Mouse (Mus musculus) kidney, embryonic 14.5 days (tissue): ENCODE measurements around the gene Ntrk3. TPM values are rescaled to one million over a fixed set of nuclear protein-coding genes. Genes with fewer than 3 reads are reported as not detected.

ENCODE experiments used
- ATAC-seq: fragments of 200-750 bp; cut with Nextera tagmentation; 2 replicates; pipeline ENCODE4 v1.8.0; 2017; ENCODE audit warnings: moderate number of reproducible peaks, mild to moderate bottlenecking, moderate TSS enrichment, moderate library complexity; ENCODE audit not compliant: low FRiP score, low TSS enrichment
- H3K27ac ChIP-seq: fragments of 300-500 bp; sonication (generic); 2 replicates; pipeline ENCODE4 v1.5.1; 2014; ENCODE audit warnings: low read depth, mild to moderate bottlenecking, low read length, moderate library complexity, mixed read lengths
- H3K27me3 ChIP-seq: fragments of 300-500 bp; sonication (generic); 2 replicates; pipeline ENCODE4 v1.6.1; 2014; ENCODE audit warnings: mild to moderate bottlenecking, low read length; ENCODE audit not compliant: control insufficient read depth, insufficient read depth
- H3K36me3 ChIP-seq: fragments of 300-500 bp; sonication (generic); 2 replicates; pipeline ENCODE4 v1.6.1; 2014; ENCODE audit warnings: low read length, mixed read lengths; ENCODE audit not compliant: control insufficient read depth, insufficient read depth
- H3K4me1 ChIP-seq: fragments of 300-500 bp; sonication (generic); 2 replicates; pipeline ENCODE4 v1.6.1; 2014; ENCODE audit warnings: low read length, mixed read lengths; ENCODE audit not compliant: control insufficient read depth, insufficient read depth
- H3K4me2 ChIP-seq: fragments of 300-500 bp; sonication (generic); replicated peaks from 2 replicates; pipeline ENCODE4 v1.6.1; 2014; ENCODE audit warnings: low read depth, mild to moderate bottlenecking, low read length
- H3K4me3 ChIP-seq: fragments of 300-500 bp; sonication (generic); 2 replicates; pipeline ENCODE4 v1.5.1; 2014; ENCODE audit warnings: mild to moderate bottlenecking, low read length
- H3K9ac ChIP-seq: fragments of 300-500 bp; sonication (generic); 2 replicates; pipeline ENCODE4 v1.6.1; 2014; ENCODE audit warnings: low read depth, mild to moderate bottlenecking, low read length, moderate library complexity
- H3K9me3 ChIP-seq: fragments of 300-500 bp; sonication (generic); 2 replicates; pipeline ENCODE4 v1.6.1; 2016; ENCODE audit warnings: low read length; ENCODE audit not compliant: control insufficient read depth
- WGBS: fragments of 180-500 bp; shearing (Covaris S2); extraction: QIAGEN DNeasy Blood & Tissue Kit; methylation state at CpG from one replicate; pipeline ENCODE4 v1.1.7; 2014; 5-methylcytosine and 5-hydroxymethylcytosine counted together
- polyA plus RNA-seq: library from polyadenylated mRNA; unstranded; fragments of >200 nt; fragmentation: Nextera tagmentation; extraction: Ambion mirVana; gene quantifications from 2 replicates; pipeline ENCODE4 v1.2.1, GENCODE M21; 2014

Gene Ntrk3
- polyA plus RNA-seq, 1 experiment from 2014 or later: 5.1 TPM

- Histone ChIP-seq H3K4me1 (no peaks in the 10 kb centered on the region), H3K4me2 (no peak overlapping the region), H3K27me3 (no peaks in the 10 kb centered on the region), H3K4me3 (no peak overlapping the region), H3K36me3 (no peaks in the 10 kb centered on the region), H3K9me3 (no peaks in the 10 kb centered on the region), H3K27ac (no peak overlapping the region), H3K9ac (no peak overlapping the region)
- no peak for ATAC-seq
- 89% methylated on average over 4 of the region's 4 CpGs for WGBS
Observed at GRCm38 (mm10) chr7:78724591-78724990, 13.2 kb downstream of the Ntrk3 start.

DNA sequence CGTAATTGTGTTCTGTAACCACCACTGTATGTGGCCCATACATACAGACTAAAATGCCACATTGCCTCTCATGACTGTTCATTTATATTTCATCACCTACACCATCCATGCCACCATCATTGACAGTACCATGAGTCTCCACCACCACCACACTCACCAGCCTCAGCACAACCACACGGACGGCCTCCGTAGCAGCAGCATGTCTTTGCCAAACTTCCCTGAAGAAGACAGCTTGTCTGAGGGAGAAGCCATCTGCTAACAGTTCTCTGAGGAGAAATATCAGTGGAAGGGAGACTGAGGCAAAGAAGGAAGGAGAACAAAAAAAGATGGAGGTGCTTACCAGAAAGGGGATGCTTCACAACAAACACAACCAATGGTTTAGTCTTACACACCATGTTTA is 15.8 kb downstream of the Ntrk3 start:
- H3K9ac ChIP-seq: no peak overlapping the region
- H3K4me3 ChIP-seq: no peak overlapping the region
- no peak overlapping the region for H3K4me2 ChIP-seq
- H3K27ac ChIP-seq: no peak overlapping the region
- no peaks in the 10 kb centered on the region for H3K4me1 ChIP-seq
- WGBS: 96% methylated on average over 4 of the region's 4 CpGs
- no peaks in the 10 kb centered on the region for H3K9me3 ChIP-seq
- no peaks in the 10 kb centered on the region for H3K36me3 ChIP-seq
- ATAC-seq: no peak
- no peaks in the 10 kb centered on the region for H3K27me3 ChIP-seq

DNA sequence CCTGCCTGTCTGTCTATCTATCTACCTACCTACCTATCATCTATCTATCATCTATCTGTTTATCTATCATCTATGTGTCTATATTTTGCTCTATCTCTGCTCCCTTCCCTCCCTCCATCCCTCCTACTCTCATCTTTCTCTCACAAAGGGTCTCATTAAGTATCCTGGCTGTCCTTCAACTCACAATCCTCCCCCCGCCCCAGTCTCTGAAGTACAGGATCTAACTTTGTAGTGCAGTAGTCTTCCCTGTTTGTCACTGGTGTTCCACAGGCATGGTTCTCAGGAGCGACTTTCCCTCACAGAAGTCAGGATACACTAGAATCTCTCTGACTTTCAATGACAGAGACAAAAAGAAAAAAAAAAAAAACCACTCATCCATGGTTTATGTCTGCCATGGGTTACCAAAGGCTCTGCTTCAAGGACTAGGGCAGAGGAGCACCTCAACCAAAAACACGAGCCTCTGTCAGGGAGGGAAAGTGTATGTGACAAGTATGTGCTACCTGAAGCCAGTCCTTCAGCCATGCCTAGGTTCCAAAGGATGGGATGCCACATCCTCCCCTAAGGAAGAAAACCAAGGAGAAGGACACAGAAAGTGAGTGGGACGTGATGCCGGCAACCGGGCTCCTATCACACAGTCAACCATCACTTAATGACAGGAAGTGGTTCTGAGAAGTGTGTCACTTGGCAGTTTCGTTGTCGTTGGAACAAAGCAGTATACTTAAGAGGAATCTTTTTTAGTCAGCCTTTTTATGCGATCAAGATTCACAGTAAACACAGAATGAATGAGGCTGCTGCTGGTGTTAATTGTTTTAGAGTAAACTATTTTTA is 16.6 kb downstream of the Ntrk3 start:
- Histone ChIP-seq H3K4me2 (no peak overlapping the region), H3K36me3 (no peaks in the 10 kb centered on the region), H3K4me1 (no peaks in the 10 kb centered on the region), H3K27me3 (no peaks in the 10 kb centered on the region), H3K27ac (no peak overlapping the region), H3K9ac (no peak overlapping the region), H3K4me3 (no peak overlapping the region), H3K9me3 (no peaks in the 10 kb centered on the region)
- 87% methylated on average over 9 of the region's 9 CpGs for WGBS
- no peak for ATAC-seq

GRCm38 (mm10) chr7:78719795-78720460 is 17.9 kb downstream of the Ntrk3 start:
- Histone ChIP-seq H3K27ac (no peak overlapping the region), H3K4me1 (no peaks in the 10 kb centered on the region), H3K27me3 (no peaks in the 10 kb centered on the region), H3K36me3 (no peaks in the 10 kb centered on the region), H3K4me2 (no peak overlapping the region), H3K9me3 (no peaks in the 10 kb centered on the region), H3K9ac (no peak overlapping the region), H3K4me3 (no peak overlapping the region)
- no peak for ATAC-seq
- WGBS: 85% methylated on average over 7 of the region's 7 CpGs

DNA sequence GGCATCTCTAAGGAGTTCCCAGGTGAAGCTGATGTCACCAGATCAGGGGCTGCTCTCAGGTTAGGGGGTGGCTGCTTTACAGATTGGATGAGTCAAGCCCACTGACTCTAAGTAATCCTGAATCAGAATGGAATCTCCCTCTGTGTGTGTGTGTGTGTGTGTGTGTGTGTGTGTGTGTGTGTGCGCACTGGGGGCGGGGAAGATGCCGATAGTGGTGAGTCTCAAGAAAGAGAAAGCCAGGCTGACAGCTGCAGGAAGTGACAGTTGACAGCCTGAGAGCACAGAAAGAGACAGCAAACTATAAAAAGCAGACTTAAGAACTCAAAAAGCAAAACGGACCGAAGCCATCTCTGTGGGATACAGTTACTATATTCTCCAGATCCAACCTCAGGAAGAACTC is 18.7 kb downstream of the Ntrk3 start:
- no peaks in the 10 kb centered on the region for H3K4me1 ChIP-seq

DNA sequence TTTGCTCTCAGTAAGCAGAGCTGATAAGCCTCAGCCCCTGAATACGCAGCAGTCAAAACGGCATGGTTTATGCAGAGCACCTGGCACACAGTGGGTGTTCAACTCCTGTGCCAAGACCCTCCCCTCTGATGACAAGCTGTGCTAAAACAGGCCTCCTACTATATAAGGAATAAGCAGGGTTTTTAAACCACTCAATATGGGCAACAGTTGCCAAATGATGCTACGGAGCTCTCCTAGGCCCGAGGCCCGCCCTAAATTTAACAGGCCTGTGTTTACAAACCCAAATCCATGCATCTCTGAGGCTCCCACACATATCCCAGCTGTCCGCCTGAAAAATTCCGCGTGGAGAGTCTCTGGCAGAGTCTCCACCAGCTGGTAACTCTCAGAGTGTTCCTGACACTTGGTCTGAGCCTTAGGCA is 19.6 kb downstream of the Ntrk3 start:
- H3K9ac ChIP-seq: no peak overlapping the region
- no peak overlapping the region for H3K4me2 ChIP-seq
- WGBS: 66% methylated on average over 8 of the region's 8 CpGs
- no peaks in the 10 kb centered on the region for H3K27me3 ChIP-seq
- no peaks in the 10 kb centered on the region for H3K9me3 ChIP-seq
- no peaks in the 10 kb centered on the region for H3K4me1 ChIP-seq
- no peak overlapping the region for H3K27ac ChIP-seq
- ATAC-seq: no peak
- H3K36me3 ChIP-seq: no peaks in the 10 kb centered on the region
- no peak overlapping the region for H3K4me3 ChIP-seq

More for the DNA sequence above, 18.7 kb downstream of the Ntrk3 start:
- 83% methylated on average over 5 of the region's 5 CpGs for WGBS
- Histone ChIP-seq H3K27me3 (no peaks in the 10 kb centered on the region), H3K36me3 (no peaks in the 10 kb centered on the region), H3K4me2 (no peak overlapping the region), H3K27ac (no peak overlapping the region), H3K9me3 (no peaks in the 10 kb centered on the region), H3K9ac (no peak overlapping the region), H3K4me3 (no peak overlapping the region)
- no peak for ATAC-seq

DNA sequence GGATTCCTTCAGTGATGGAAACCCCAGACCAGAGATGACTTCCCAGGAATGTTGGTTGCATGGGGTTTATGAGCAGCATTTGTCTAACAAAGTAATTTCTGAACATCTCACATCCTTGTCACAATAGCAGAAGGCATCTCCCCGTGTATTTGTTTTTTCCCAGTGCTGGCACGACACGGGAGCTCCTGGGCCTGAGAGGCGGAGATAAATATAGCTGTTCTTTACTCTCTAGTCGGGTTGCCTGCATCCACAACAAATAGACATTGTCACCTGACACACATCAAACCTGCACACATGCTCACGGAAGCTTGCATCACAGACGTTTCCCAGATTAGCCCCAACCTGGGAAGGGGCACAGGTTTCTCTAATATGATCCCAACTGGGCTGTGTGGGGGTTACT is 30.1 kb downstream of the Ntrk3 start:
- Histone ChIP-seq H3K4me3 (no peak overlapping the region), H3K9ac (no peak overlapping the region), H3K27me3 (no peaks in the 10 kb centered on the region), H3K4me2 (no peak overlapping the region), H3K4me1 (no peaks in the 10 kb centered on the region), H3K36me3 (no peaks in the 10 kb centered on the region), H3K9me3 (no peaks in the 10 kb centered on the region), H3K27ac (no peak overlapping the region)
- no peak for ATAC-seq
- 78% methylated on average over 7 of the region's 7 CpGs for WGBS

- H3K36me3 ChIP-seq: no peaks in the 10 kb centered on the region
- H3K4me2 ChIP-seq: no peak overlapping the region
- no peaks in the 10 kb centered on the region for H3K4me1 ChIP-seq
- ATAC-seq: no peak
- H3K27me3 ChIP-seq: no peaks in the 10 kb centered on the region
- H3K4me3 ChIP-seq: no peak overlapping the region
- 79% methylated on average over 3 of the region's 3 CpGs for WGBS
- no peak overlapping the region for H3K27ac ChIP-seq
- H3K9ac ChIP-seq: no peak overlapping the region
- no peaks in the 10 kb centered on the region for H3K9me3 ChIP-seq
Observed at GRCm38 (mm10) chr7:78707122-78707521, 30.7 kb downstream of the Ntrk3 start.

DNA sequence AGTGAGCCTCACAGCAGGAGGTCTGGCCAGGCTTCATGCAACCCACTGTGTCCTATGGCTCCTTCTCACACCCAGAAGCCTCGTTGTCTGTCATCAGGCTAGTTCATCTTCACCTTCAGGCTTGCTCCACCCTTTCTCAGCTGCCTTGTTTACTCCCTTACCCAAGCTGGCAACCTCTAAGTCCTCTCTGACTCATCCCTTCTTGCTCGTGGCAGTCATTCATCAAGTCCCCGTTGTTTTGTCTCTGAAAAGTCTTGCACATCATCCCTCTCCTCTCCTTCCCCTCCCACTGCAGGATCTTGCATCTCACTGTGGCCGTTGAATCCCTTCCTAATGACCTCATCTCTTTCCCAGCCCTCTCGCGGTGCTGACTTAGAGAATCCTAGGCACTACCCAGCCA is 35.1 kb downstream of the Ntrk3 start:
- no peaks in the 10 kb centered on the region for H3K4me1 ChIP-seq
- H3K27ac ChIP-seq: no peak overlapping the region
- H3K9me3 ChIP-seq: no peaks in the 10 kb centered on the region
- H3K36me3 ChIP-seq: no peaks in the 10 kb centered on the region
- no peak for ATAC-seq
- no peak overlapping the region for H3K4me3 ChIP-seq
- H3K4me2 ChIP-seq: no peak overlapping the region
- whole genome bisulfite sequencing: 70% methylated on average over 6 of the region's 6 CpGs
- no peak overlapping the region for H3K9ac ChIP-seq
- no peaks in the 10 kb centered on the region for H3K27me3 ChIP-seq
